Mouse (Mus musculus) stomach, embryonic 15.5 days (tissue): ENCODE measurements at regions not wholly inside any gene's neighbourhood (a gene's known extent, or its start where the extent isn't known, plus 50 kb on each side); places are given as distances from the start of the nearest gene placed in this dataset.

Source experiments
- ATAC-seq: fragments of 200-750 bp; cut with Nextera tagmentation; 2 replicates; pipeline ENCODE4 v1.8.0; 2017; ENCODE audit warnings: low read depth, moderate number of reproducible peaks, moderate TSS enrichment; ENCODE audit not compliant: insufficient read depth, low FRiP score
- H3K27ac ChIP-seq: fragments of 300-500 bp; sonication (generic); 2 replicates; pipeline ENCODE4 v1.5.1; 2015; ENCODE audit warnings: mild to moderate bottlenecking, inconsistent platforms
- H3K27me3 ChIP-seq: fragments of 300-500 bp; sonication (generic); replicated peaks from 2 replicates; pipeline ENCODE4 v1.6.1; 2015; ENCODE audit warnings: inconsistent platforms
- H3K36me3 ChIP-seq: fragments of 300-500 bp; sonication (generic); 2 replicates; pipeline ENCODE4 v1.6.1; 2015; ENCODE audit warnings: inconsistent platforms
- H3K4me1 ChIP-seq: fragments of 300-500 bp; sonication (generic); 2 replicates; pipeline ENCODE4 v1.6.1; 2015; ENCODE audit warnings: inconsistent platforms
- H3K4me2 ChIP-seq: fragments of 300-500 bp; sonication (generic); 2 replicates; pipeline ENCODE4 v1.6.1; 2015; ENCODE audit warnings: mild to moderate bottlenecking, inconsistent platforms
- H3K4me3 ChIP-seq: fragments of 300-500 bp; sonication (generic); replicated peaks from 2 replicates; pipeline ENCODE4 v1.5.1; 2015; ENCODE audit warnings: inconsistent platforms
- H3K9ac ChIP-seq: fragments of 300-500 bp; sonication (generic); 2 replicates; pipeline ENCODE4 v1.6.1; 2015; ENCODE audit warnings: inconsistent platforms
- H3K9me3 ChIP-seq: fragments of 300-500 bp; sonication (generic); 2 replicates; pipeline ENCODE4 v1.6.1; 2016; ENCODE audit warnings: inconsistent platforms
- WGBS: fragments of 180-500 bp; shearing (Covaris S2); methylation state at CpG from one replicate; pipeline ENCODE4 v1.1.7; 2015; 5-methylcytosine and 5-hydroxymethylcytosine counted together

GRCm38 (mm10) chr7:68686396-68687139 lies 62.5 kb downstream of the Arrdc4 start:
- H3K27ac ChIP-seq: no peak overlapping the region

GRCm38 (mm10) chr7:68682929-68683643 lies 66.0 kb downstream of the Arrdc4 start:
- H3K36me3 ChIP-seq: no peaks in the 10 kb centered on the region
- H3K9me3 ChIP-seq: no peaks in the 10 kb centered on the region
- 60% methylated on average over 5 of the region's 5 CpGs for WGBS
- no peak overlapping the region for H3K4me3 ChIP-seq
- no peak overlapping the region for H3K27ac ChIP-seq
- ATAC-seq: no peak
- 0 out of 2 replicates have a peak, but pooled peaks cover 6% of the 10 kb centered on the region for H3K4me1 ChIP-seq
- no peak overlapping the region for H3K4me2 ChIP-seq
- H3K9ac ChIP-seq: no peak overlapping the region
- H3K27me3 ChIP-seq: no peaks in the 10 kb centered on the region

More at GRCm38 (mm10) chr7:68686396-68687139, 62.5 kb downstream of the Arrdc4 start:
- no peaks in the 10 kb centered on the region for H3K9me3 ChIP-seq
- H3K4me1 ChIP-seq: 0 out of 2 replicates have a peak, but pooled peaks cover 6% of the 10 kb centered on the region
- ATAC-seq: no peak
- H3K9ac ChIP-seq: no peak overlapping the region
- no peaks in the 10 kb centered on the region for H3K27me3 ChIP-seq
- 72% methylated on average over 6 of the region's 6 CpGs for WGBS
- no peaks in the 10 kb centered on the region for H3K36me3 ChIP-seq
- no peak overlapping the region for H3K4me3 ChIP-seq
- no peak overlapping the region for H3K4me2 ChIP-seq

GRCm38 (mm10) chr7:68682318-68682728 lies 66.7 kb downstream of the Arrdc4 start:
- no peak overlapping the region for H3K9ac ChIP-seq
- no peak overlapping the region for H3K27ac ChIP-seq
- no peaks in the 10 kb centered on the region for H3K27me3 ChIP-seq
- 0 out of 2 replicates have a peak, but pooled peaks cover 5% of the 10 kb centered on the region for H3K4me1 ChIP-seq
- H3K9me3 ChIP-seq: no peaks in the 10 kb centered on the region
- WGBS: 69% methylated on average over 6 of the region's 6 CpGs
- ATAC-seq: no peak; the same call in 1 of the 2 replicates
- no peaks in the 10 kb centered on the region for H3K36me3 ChIP-seq
- H3K4me3 ChIP-seq: no peak overlapping the region
- H3K4me2 ChIP-seq: no peak overlapping the region

GRCm38 (mm10) chr7:68679770-68680169 lies 69.3 kb downstream of the Arrdc4 start:
- Histone ChIP-seq H3K27me3 (no peaks in the 10 kb centered on the region), H3K4me1 (no peaks in the 10 kb centered on the region), H3K36me3 (no peaks in the 10 kb centered on the region), H3K4me3 (no peak overlapping the region), H3K9me3 (no peaks in the 10 kb centered on the region), H3K27ac (no peak overlapping the region), H3K4me2 (no peak overlapping the region), H3K9ac (no peak overlapping the region)
- WGBS: 79% methylated on average over 3 of the region's 3 CpGs
- ATAC-seq: no peak

- Histone ChIP-seq H3K27me3 (no peaks in the 10 kb centered on the region), H3K9me3 (no peaks in the 10 kb centered on the region), H3K27ac (no peak overlapping the region), H3K4me2 (no peak overlapping the region), H3K9ac (no peak overlapping the region), H3K4me1 (no peaks in the 10 kb centered on the region), H3K4me3 (no peak overlapping the region), H3K36me3 (no peaks in the 10 kb centered on the region)
- 70% methylated on average over 12 of the region's 12 CpGs for WGBS
- no peak for ATAC-seq
Observed at GRCm38 (mm10) chr7:68667790-68668732, 81.0 kb downstream of the Arrdc4 start.

GRCm38 (mm10) chr7:68667215-68667614 lies 81.8 kb downstream of the Arrdc4 start:
- no peak overlapping the region for H3K27ac ChIP-seq
- no peak for ATAC-seq
- H3K4me3 ChIP-seq: no peak overlapping the region
- H3K36me3 ChIP-seq: no peaks in the 10 kb centered on the region
- no peak overlapping the region for H3K9ac ChIP-seq
- H3K4me1 ChIP-seq: no peaks in the 10 kb centered on the region
- 53% methylated on average over 4 of the region's 4 CpGs for WGBS
- H3K9me3 ChIP-seq: no peaks in the 10 kb centered on the region
- no peak overlapping the region for H3K4me2 ChIP-seq
- no peaks in the 10 kb centered on the region for H3K27me3 ChIP-seq

GRCm38 (mm10) chr7:68656354-68656753 lies 92.7 kb downstream of the Arrdc4 start:
- no peaks in the 10 kb centered on the region for H3K9me3 ChIP-seq

GRCm38 (mm10) chr7:68653534-68653933 lies 95.5 kb downstream of the Arrdc4 start:
- no peaks in the 10 kb centered on the region for H3K27me3 ChIP-seq
- ATAC-seq: no peak

More at GRCm38 (mm10) chr7:68656354-68656753, 92.7 kb downstream of the Arrdc4 start:
- no peak for ATAC-seq
- H3K9ac ChIP-seq: no peak overlapping the region
- no peak overlapping the region for H3K4me2 ChIP-seq
- no peak overlapping the region for H3K27ac ChIP-seq
- H3K4me3 ChIP-seq: no peak overlapping the region
- no peaks in the 10 kb centered on the region for H3K36me3 ChIP-seq
- H3K27me3 ChIP-seq: no peaks in the 10 kb centered on the region
- no peaks in the 10 kb centered on the region for H3K4me1 ChIP-seq

GRCm38 (mm10) chr7:68651418-68651817 lies 97.6 kb downstream of the Arrdc4 start:
- no peaks in the 10 kb centered on the region for H3K9me3 ChIP-seq
- ATAC-seq: no peak
- H3K4me1 ChIP-seq: no peaks in the 10 kb centered on the region
- H3K9ac ChIP-seq: no peak overlapping the region
- no peak overlapping the region for H3K4me2 ChIP-seq
- no peak overlapping the region for H3K27ac ChIP-seq
- no peaks in the 10 kb centered on the region for H3K27me3 ChIP-seq
- no peaks in the 10 kb centered on the region for H3K36me3 ChIP-seq
- no peak overlapping the region for H3K4me3 ChIP-seq
- WGBS: 61% methylated on average over 4 of the region's 4 CpGs

More at GRCm38 (mm10) chr7:68653534-68653933, 95.5 kb downstream of the Arrdc4 start:
- Histone ChIP-seq H3K36me3 (no peaks in the 10 kb centered on the region), H3K4me1 (no peaks in the 10 kb centered on the region), H3K9ac (no peak overlapping the region), H3K27ac (no peak overlapping the region), H3K9me3 (no peaks in the 10 kb centered on the region), H3K4me2 (no peak overlapping the region), H3K4me3 (no peak overlapping the region)
- 68% methylated on average over 1 of the region's 1 CpGs for WGBS

- H3K9me3 ChIP-seq: no peaks in the 10 kb centered on the region
- H3K36me3 ChIP-seq: no peaks in the 10 kb centered on the region
- H3K4me1 ChIP-seq: no peaks in the 10 kb centered on the region
- WGBS: 68% methylated on average over 7 of the region's 7 CpGs
- no peak for ATAC-seq
- no peaks in the 10 kb centered on the region for H3K27me3 ChIP-seq
- no peak overlapping the region for H3K9ac ChIP-seq
- H3K27ac ChIP-seq: no peak overlapping the region
- no peak overlapping the region for H3K4me3 ChIP-seq
- no peak overlapping the region for H3K4me2 ChIP-seq
Observed at GRCm38 (mm10) chr7:68637556-68638215, 111.4 kb downstream of the Arrdc4 start.

GRCm38 (mm10) chr7:68621080-68621479 lies 128.0 kb downstream of the Arrdc4 start:
- no peaks in the 10 kb centered on the region for H3K4me1 ChIP-seq
- no peaks in the 10 kb centered on the region for H3K27me3 ChIP-seq
- ATAC-seq: no peak
- H3K4me2 ChIP-seq: no peak overlapping the region
- no peaks in the 10 kb centered on the region for H3K9me3 ChIP-seq
- 84% methylated on average over 3 of the region's 3 CpGs for WGBS
- no peak overlapping the region for H3K27ac ChIP-seq
- H3K4me3 ChIP-seq: no peak overlapping the region
- no peak overlapping the region for H3K9ac ChIP-seq
- no peaks in the 10 kb centered on the region for H3K36me3 ChIP-seq
